28 mouse cellular contexts compared by ENCODE assay signal in the genomic region with DNA sequence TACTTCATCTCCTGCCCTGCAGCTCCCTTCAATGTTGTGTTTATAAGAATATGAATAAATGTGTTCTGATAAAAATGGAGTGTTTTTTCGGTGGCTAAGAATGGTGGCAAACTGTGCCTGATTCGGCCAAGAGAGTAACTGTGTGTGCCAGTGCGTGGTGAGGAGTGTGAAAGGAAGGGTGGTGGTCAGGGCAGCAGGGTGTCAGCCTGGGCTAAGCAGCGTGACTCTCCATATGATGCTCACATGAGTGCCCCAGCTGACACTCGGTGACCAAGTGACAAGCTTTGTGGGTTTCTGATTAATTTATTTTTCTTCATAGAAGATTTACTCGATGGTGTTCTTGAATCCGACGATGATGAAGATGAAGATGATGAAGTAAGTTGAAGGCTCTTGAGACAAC.
"Had no signal": no experiment of that assay in that cellular context is flagged by ENCODE, and none has a peak within 500 bp of the region (broad histone marks: within the 10 kb centered on the region; RNA-seq: fewer than 3 reads in every experiment).

No protein-coding gene starts in this region.

- H3K27ac ChIP-seq: embryonic facial prominence, embryonic 10.5 days; embryonic facial prominence, embryonic 12.5 days; embryonic facial prominence, embryonic 13.5 days; embryonic facial prominence, embryonic 15.5 days; forebrain, embryonic 10.5 days; forebrain, embryonic 12.5 days; forebrain, embryonic 13.5 days; forebrain, embryonic 15.5 days; gastrocnemius, adult 2 months; heart, adult 2 months had no signal

- H3K9ac ChIP-seq: embryonic facial prominence, embryonic 12.5 days; embryonic facial prominence, embryonic 13.5 days; embryonic facial prominence, embryonic 15.5 days; forebrain, embryonic 12.5 days; forebrain, embryonic 13.5 days; forebrain, embryonic 15.5 days; forebrain, postnatal 0 days had no signal

- DNase-seq: cerebellum, adult 8-10 months; cerebellum, adult 9-10 months; cerebellum, adult 9-11 months; cerebellum, postnatal 10 days; cerebellum, postnatal 14 days; cerebellum, postnatal 25 days; cerebellum, postnatal 36 days; embryo, embryonic 11 days; forebrain, postnatal 0 days; gastrocnemius, adult 2 months; gastrocnemius, postnatal 10 days; gastrocnemius, postnatal 14 days; gastrocnemius, postnatal 25 days; gastrocnemius, postnatal 36 days; heart, adult 11 months; heart, adult 18-20 months; heart, adult 2 months had no signal

- H3K4me3 ChIP-seq: embryonic facial prominence, embryonic 10.5 days; embryonic facial prominence, embryonic 12.5 days; embryonic facial prominence, embryonic 13.5 days; embryonic facial prominence, embryonic 15.5 days; erythroblast, embryonic 14.5 days; forebrain, embryonic 10.5 days; forebrain, embryonic 12.5 days; forebrain, embryonic 13.5 days; forebrain, embryonic 15.5 days; gastrocnemius, adult 2 months; heart, adult 2 months had no signal

- H3K4me1 ChIP-seq: embryonic facial prominence, embryonic 10.5 days; embryonic facial prominence, embryonic 12.5 days; embryonic facial prominence, embryonic 13.5 days; embryonic facial prominence, embryonic 15.5 days; forebrain, embryonic 10.5 days; forebrain, embryonic 12.5 days; forebrain, embryonic 13.5 days; forebrain, embryonic 15.5 days had no signal

- H3K4me2 ChIP-seq: embryonic facial prominence, embryonic 12.5 days; embryonic facial prominence, embryonic 13.5 days; embryonic facial prominence, embryonic 15.5 days; forebrain, embryonic 12.5 days; forebrain, embryonic 13.5 days; forebrain, embryonic 15.5 days had no signal

- H3K27me3 ChIP-seq: embryonic facial prominence, embryonic 12.5 days; embryonic facial prominence, embryonic 13.5 days; embryonic facial prominence, embryonic 15.5 days; forebrain, embryonic 12.5 days; forebrain, embryonic 13.5 days; forebrain, embryonic 15.5 days had no signal

- ATAC-seq: forebrain, embryonic 13.5 days; forebrain, embryonic 14.5 days; forebrain, embryonic 15.5 days; forebrain, embryonic 16.5 days; forebrain, postnatal 0 days had no signal

- H3K9me3 ChIP-seq: embryonic facial prominence, embryonic 10.5 days; embryonic facial prominence, embryonic 12.5 days; embryonic facial prominence, embryonic 13.5 days; embryonic facial prominence, embryonic 15.5 days; forebrain, embryonic 10.5 days; forebrain, embryonic 12.5 days; forebrain, embryonic 13.5 days; forebrain, embryonic 15.5 days had no signal
